Mouse (Mus musculus) ovary, postnatal 14 days (tissue): ENCODE data around the gene 1700020N01Rik.

Experiments used
- DNase-seq: peaks from one replicate; pipeline ENCODE4 v3.0.0; 2022; ENCODE audit warnings: low spot score

Gene 1700020N01Rik

GRCm38 (mm10) chr10:21592896-21593380, at the start of gene 1700020N01Rik:
TSS of gene 1700020N01Rik (plus strand) at chr10:21593145.
- DNase-seq, result no peak

DNA sequence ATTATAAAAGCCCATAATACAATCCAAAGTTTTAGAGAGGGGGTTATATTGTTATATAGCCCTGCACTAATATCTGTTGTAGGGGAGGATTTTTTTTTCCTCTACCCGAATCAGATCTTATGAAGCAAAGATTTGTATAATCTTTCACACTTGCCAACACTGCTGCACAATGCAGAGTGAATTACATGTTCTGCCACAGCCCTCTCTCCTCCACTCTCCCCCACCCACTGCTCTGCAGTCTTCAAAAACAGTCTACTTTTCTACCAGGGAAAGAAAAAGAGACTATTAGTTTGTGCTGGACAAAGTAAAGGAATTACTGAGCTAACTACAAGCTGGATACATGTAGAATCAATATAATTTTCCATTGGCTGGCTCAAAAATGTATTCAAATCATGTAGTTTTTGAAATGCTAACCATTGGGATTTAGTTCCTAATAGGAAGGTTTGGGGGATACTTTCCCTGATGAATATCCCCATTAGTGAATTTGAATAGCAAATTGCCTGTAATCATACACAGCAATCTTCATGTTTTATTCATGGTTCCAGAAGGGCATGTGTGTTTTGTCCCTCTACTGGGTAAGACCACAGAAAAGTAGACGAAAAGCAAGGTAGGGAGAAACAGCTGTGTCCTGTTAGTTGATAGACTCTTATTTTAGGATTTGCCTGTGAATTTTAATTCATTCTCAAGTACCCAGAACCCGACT, 49.2 kb upstream of the 1700020N01Rik start:
- DNase-seq, result no peak

GRCm38 (mm10) chr10:21544721-21545120, 48.2 kb upstream of the 1700020N01Rik start:
- DNase-seq, result no peak

DNA sequence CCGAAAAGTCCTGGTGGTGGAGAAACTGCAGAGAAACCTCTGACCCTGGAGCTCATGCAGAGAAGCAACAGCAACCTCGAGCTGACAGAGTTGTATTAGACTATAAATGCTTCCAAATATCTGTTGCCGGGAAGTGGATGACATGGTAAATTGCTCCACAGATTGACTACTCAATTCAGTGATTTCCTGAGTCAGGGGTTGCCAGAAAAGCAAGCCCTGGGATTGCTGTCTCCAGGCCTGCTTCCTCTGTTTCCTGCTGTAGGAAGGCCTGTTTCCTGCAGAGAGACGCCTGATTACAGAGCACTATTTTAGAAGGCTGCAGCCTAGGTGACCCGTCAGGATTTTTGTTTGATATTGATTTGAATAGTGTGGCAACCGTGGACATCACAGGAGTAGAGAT, 47.5 kb upstream of the 1700020N01Rik start:
- DNase-seq, result no peak

DNA sequence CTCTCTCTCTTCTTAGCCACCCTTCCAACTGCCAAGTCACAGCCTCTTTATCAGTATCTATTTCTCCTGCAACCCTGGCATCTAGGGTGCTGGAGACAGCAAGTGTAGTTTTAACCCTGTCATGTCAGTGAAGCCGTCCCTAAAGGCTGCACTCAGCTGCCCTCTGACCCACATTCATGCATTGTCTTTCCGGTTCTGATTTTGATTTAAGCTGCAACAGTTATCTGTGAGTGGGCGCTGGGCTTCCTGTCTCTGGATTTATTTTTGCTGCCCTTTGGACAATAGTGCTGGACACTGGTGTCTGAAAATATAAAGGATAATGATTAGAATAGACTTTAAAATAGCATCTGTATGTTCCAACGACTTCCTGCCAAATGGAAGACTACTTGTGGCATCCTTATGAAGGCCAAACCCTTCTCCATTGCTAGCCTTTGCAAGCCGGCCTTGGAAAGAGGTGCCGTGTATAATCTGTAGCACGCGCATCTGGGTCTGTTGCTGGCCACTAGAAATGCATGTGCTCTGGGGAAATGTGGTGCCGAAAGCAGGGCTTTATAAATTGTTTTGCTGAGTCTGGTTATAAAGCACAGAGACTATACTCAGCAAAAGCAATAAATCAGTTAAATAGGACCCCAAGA, 44.0 kb upstream of the 1700020N01Rik start:
- DNase-seq, result no peak

DNA sequence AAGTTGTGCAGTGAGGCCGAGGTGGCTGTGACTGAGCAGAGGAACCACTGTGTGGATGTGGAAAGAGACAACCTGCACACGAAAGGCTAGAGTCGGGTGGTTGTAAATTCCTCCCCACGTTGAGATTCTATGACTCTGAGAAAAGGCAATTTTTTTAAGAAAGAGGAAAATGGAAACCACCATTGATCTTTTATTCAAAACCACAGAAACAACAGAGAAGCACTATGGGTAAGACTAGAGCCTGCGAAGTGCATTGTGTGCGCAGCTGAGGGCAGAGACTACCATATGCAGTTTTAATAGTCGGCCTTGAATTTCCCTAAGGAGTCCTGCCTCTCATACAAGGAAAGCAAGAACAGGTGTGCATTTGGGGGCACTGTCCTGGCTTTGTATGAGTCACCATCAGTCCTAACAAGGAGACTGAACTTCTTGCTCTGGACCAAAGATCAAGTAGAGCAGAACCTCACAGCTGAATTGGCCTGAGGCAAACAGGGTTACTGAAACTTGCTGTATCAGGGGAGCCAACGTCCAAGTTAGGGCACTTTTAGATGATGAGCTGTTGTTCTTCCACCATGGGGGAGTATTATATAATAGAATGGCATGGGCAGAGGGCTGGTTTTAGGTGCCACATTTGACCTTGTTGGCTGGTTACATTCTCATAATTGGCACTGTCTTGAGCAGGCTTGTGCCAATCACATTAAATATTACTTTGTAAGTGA, 39.8 kb upstream of the 1700020N01Rik start:
- DNase-seq, result no peak

- no peak for DNase-seq
Measured at GRCm38 (mm10) chr10:21553683-21554035, 39.3 kb upstream of the 1700020N01Rik start.

DNA sequence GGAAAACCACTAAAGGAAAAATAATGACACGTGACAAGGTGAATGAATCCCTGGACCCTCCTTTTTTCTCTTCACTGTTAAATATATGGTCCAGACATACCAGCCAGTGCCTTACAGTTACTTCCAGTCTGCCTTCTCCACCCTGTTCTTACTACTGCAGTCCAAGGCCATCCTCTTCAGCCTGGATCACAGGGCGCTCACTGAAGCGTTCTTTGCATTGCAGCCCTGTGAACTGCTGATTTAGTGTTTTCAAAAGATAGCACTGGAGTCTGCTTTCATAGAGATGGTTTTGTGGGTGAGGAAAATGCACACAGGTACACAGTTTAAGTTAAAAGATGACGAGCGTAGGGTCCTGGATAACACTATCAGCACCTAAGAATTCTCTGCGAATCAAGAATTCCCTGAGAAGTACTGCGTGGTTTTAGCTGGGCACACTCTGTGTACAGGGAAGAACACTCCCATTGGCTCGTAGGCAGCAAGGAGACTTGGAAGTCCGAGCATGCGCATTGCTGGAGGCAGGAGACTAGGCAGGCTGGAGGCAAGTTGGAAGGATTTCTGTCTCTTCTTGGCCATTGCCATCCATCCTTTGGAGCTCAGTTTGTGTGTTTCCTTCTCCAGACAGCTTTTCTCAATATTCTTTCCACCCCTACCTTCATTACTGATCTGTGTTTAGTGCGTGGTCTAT, 37.9 kb upstream of the 1700020N01Rik start:
- no peak for DNase-seq

DNA sequence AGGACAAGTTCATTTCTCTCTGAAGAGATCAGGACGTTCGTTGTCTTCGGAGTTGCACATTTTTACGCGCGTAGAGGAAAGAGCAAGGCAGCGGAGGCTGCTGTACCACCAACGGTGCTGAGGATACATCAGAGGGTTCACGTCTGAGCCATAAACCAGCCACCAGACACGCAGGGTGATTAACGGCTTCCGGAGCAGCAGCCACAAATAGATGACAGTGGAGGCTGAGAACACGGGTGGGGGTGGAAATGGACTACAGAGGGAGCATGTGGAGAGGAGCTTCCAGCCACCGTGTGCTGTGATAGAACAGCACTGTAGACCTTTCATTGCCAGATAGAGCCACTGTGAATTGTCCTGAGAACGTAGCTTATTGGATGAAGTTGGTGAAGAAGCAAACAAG, 33.2 kb upstream of the 1700020N01Rik start:
- no peak for DNase-seq

DNA sequence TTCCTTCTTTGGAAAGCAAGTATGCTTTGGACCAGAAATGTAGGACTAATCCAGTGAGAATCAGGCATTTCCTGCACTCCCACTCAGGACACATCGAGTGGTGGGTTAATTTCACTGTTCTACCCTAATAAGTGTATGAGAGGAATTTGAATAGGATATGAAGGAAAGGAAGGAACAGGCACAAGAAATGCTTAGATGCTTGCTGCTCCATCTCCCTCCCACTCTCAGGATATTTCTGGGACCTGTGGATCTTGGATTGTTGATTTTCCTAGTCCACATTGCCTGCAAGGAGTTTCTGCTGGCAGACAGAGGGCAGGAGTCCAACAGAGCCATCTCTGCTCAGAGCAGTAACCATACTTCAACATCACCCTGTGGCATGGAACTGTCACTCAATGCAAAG, 31.8 kb upstream of the 1700020N01Rik start:
- no peak for DNase-seq

DNA sequence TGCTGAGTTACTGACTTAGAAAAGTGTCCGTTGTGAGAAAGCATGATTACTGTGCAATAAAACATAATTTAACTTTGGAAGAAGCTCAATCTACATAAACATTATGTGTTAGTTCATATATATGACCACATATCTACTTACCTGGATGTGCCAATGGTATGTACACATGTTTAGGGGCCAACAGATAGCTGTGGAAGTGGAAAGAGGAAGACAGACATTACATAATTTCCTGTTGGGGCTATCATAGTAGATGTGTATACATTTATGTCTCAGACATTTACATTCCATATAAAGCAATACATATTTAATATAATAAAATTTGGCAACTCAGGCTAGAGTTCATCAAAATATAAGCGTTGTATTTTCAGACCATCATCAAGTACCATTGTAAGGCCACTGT, 29.5 kb upstream of the 1700020N01Rik start:
- no peak for DNase-seq

DNA sequence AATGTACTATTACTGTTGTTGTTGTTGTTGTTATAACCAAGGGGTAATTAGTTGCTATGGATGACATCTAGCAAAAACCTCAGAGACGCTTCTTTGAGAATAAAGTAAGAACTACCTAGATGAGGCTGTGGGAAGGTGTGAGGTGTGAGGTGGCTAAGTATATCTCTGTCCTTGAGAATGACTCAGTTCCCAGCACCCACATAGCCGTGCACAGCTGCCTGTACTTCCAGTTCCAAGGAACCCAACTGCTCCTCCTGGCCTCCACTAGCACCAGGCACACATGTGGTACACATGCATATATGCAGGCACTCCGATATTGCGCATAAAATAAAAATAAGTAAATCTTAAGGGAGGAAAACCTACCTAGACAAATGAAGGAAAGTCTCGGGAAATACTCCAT, 28.8 kb upstream of the 1700020N01Rik start:
- DNase-seq, result no peak

DNA sequence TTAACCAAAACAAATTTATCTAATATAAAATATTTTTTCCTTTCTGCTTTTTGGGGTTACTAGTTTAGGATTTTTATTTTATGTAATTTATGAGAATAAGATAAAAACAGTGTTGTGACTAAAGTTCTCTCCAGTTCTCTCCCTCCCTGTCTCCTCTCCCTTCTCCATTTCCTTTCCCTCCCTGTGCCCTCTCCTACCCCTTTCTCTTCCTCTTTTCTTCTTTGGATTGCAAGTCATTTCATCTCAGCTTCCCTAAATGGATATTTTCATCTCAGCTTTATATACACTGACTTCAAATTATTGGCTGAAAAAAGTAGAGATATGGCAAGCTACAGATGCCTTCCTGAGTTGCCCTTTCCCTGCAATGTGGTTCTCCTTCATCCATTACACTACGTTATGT, 26.9 kb upstream of the 1700020N01Rik start:
- DNase-seq, result no peak

DNA sequence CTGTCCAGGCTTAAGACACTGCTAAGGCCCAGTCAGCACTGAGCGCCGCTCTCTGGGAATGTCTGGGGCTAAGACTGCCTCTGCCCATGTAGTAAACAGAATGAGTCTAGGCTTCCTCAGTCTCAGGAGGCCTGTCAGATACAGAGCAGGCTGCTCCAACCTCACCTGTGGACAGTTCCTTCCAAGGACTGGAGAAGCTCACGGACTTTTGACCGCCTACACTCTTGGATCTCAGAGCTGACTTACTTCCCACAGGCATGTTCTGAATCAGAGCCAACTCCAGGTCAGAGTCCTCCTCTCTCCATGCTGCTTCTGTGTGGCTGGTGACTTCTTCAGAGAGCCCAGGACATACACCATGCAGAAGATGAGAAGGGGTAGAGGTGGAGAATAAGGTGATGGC, 21.3 kb upstream of the 1700020N01Rik start:
- no peak for DNase-seq

GRCm38 (mm10) chr10:21573713-21574112, 19.2 kb upstream of the 1700020N01Rik start:
- no peak for DNase-seq

- no peak for DNase-seq
Measured at GRCm38 (mm10) chr10:21575806-21576378, 17.1 kb upstream of the 1700020N01Rik start.

DNA sequence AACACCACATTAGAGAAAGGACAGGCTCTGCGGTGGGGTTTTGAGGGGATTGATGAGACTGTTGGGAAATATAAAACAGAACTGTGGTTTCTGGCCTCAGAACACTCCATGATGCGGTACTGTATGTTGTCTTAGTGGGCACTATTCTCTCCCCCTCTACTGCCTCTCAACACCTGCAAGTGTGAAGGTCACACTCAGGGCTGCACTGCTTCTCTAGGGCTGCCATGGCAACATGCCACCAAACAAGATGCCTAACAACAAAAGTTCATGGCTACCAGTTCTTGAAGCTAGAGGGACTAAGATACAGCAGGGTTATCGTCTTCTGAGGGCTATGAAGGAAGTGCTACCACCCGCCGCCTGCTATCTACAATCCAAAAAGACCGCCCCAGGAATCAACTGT, 15.1 kb upstream of the 1700020N01Rik start:
- DNase-seq, result no peak

DNA sequence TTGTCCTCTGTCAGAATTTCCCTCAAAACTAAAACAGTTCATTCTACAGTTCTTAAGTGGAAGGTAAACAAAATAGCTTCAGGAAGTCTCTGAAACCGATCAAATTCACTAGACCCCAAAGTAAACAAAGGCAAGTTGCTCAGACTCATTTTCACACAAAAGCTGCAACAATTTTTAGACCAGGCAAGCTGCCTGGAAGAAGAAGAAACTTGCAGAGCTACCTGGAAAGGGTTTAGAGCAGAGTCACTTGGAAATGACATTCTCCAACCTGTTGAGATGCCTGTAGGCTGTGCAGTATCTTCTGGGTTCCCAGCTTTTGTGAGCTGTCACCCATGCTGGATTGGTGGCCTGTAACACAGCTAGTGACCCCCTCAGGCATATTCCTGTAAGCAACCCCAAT, 11.4 kb upstream of the 1700020N01Rik start:
- no peak for DNase-seq

- no peak for DNase-seq
Measured at GRCm38 (mm10) chr10:21587041-21587440, 5.9 kb upstream of the 1700020N01Rik start.

GRCm38 (mm10) chr10:21588007-21588852, 4.7 kb upstream of the 1700020N01Rik start:
- no peak for DNase-seq

GRCm38 (mm10) chr10:21600931-21601330, 8.0 kb downstream of the 1700020N01Rik start:
- peak; percentile 56 for DNase-seq
